Mouse (Mus musculus) neural tube, embryonic 11.5 days (tissue): ENCODE measurements around the gene Slc46a2. TPM values are rescaled to one million over a fixed set of nuclear protein-coding genes. Genes with fewer than 3 reads are reported as not detected.

Source experiments
- ATAC-seq: fragments of 200-750 bp; cut with Nextera tagmentation; 2 replicates; pipeline ENCODE4 v1.8.0; 2017; ENCODE audit warnings: moderate number of reproducible peaks, mild to moderate bottlenecking, moderate TSS enrichment, moderate library complexity; ENCODE audit not compliant: insufficient read depth, low FRiP score, low TSS enrichment
- DNase-seq: peaks from one replicate; pipeline ENCODE4 v3.0.0-alpha.2; 2015; ENCODE audit warnings: low spot score
- H3K27ac ChIP-seq: fragments of 300-500 bp; sonication (generic); 2 replicates; pipeline ENCODE4 v1.5.1; 2014; ENCODE audit warnings: low read depth, mild to moderate bottlenecking, low read length
- H3K27me3 ChIP-seq: fragments of 300-500 bp; sonication (generic); 2 replicates; pipeline ENCODE4 v1.6.1; 2014; ENCODE audit warnings: mild to moderate bottlenecking, low read length, mixed read lengths; ENCODE audit not compliant: control insufficient read depth, insufficient read depth
- H3K36me3 ChIP-seq: fragments of 300-500 bp; sonication (generic); 2 replicates; pipeline ENCODE4 v1.6.1; 2014; ENCODE audit warnings: mild to moderate bottlenecking, low read length, moderate library complexity, mixed read lengths; ENCODE audit not compliant: control insufficient read depth, insufficient read depth
- H3K4me1 ChIP-seq: fragments of 300-500 bp; sonication (generic); 2 replicates; pipeline ENCODE4 v1.6.1; 2014; ENCODE audit warnings: low read length, mixed read lengths; ENCODE audit not compliant: control insufficient read depth, insufficient read depth
- H3K4me2 ChIP-seq: fragments of 300-500 bp; sonication (generic); 2 replicates; pipeline ENCODE4 v1.6.1; 2014; ENCODE audit warnings: low read depth, mild to moderate bottlenecking, moderate library complexity
- H3K4me3 ChIP-seq: fragments of 300-500 bp; sonication (generic); 2 replicates; pipeline ENCODE4 v1.5.1; 2014; ENCODE audit warnings: low read depth, low read length
- H3K9ac ChIP-seq: fragments of 300-500 bp; sonication (generic); 2 replicates; pipeline ENCODE4 v1.6.1; 2014; ENCODE audit warnings: mild to moderate bottlenecking, low read length
- H3K9me3 ChIP-seq: fragments of 300-500 bp; sonication (generic); 2 replicates; pipeline ENCODE4 v1.6.1; 2016; ENCODE audit warnings: low read length; ENCODE audit not compliant: control insufficient read depth
- WGBS: fragments of 180-500 bp; shearing (Covaris S2); extraction: QIAGEN DNeasy Blood & Tissue Kit; methylation state at CpG from one replicate; pipeline ENCODE4 v1.1.7; 2014; 5-methylcytosine and 5-hydroxymethylcytosine counted together
- polyA plus RNA-seq: library from polyadenylated mRNA; unstranded; fragments of >200 nt; fragmentation: Nextera tagmentation; extraction: Ambion mirVana; gene quantifications from 2 replicates; pipeline ENCODE4 v1.2.1, GENCODE M21; 2014

Gene Slc46a2
- polyA plus RNA-seq, 1 experiment from 2014 or later = not detected

GRCm38 (mm10) chr4:59884136-59884696 lies 30.6 kb downstream of the Slc46a2 start:
- 89% methylated on average over 6 of the region's 6 CpGs for WGBS
- Histone ChIP-seq H3K4me2 (no peak overlapping the region), H3K27me3 (no peaks in the 10 kb centered on the region), H3K9me3 (no peaks in the 10 kb centered on the region), H3K27ac (no peak overlapping the region), H3K9ac (no peak overlapping the region), H3K4me3 (no peak overlapping the region), H3K4me1 (no peaks in the 10 kb centered on the region), H3K36me3 (0 out of 2 replicates have a peak, but pooled peaks cover 2% of the 10 kb centered on the region)
- no peak for DNase-seq
- ATAC-seq = no peak

DNA sequence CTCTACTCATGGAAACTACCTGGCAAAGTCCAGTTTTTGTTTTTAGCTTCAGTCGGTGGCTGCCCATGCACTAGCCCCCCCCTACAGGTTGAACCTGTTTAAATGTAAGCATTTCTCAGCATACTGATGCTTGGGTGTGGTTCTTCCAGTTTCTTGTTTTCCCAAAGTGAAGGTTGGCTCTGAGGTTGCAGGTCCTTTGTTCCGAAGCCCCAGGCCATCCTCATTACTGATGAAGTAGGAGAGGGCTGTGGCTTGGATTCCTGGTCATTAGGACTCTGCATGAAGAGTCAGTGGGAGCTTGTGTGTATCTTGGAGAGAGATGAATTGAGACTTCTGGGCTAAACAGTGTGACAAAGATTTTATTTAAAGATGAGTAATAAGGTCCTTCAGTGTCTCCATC lies 33.6 kb downstream of the Slc46a2 start:
- H3K9me3 ChIP-seq = no peaks in the 10 kb centered on the region
- H3K9ac ChIP-seq = no peak overlapping the region
- H3K27ac ChIP-seq = no peak overlapping the region
- H3K36me3 ChIP-seq = 0 out of 2 replicates have a peak, but pooled peaks cover 2% of the 10 kb centered on the region
- no peaks in the 10 kb centered on the region for H3K27me3 ChIP-seq
- DNase-seq (no peak), ATAC-seq (no peak)
- H3K4me3 ChIP-seq = no peak overlapping the region
- H3K4me2 ChIP-seq = no peak overlapping the region
- 99% methylated on average over 2 of the region's 2 CpGs for WGBS
- H3K4me1 ChIP-seq = no peaks in the 10 kb centered on the region

DNA sequence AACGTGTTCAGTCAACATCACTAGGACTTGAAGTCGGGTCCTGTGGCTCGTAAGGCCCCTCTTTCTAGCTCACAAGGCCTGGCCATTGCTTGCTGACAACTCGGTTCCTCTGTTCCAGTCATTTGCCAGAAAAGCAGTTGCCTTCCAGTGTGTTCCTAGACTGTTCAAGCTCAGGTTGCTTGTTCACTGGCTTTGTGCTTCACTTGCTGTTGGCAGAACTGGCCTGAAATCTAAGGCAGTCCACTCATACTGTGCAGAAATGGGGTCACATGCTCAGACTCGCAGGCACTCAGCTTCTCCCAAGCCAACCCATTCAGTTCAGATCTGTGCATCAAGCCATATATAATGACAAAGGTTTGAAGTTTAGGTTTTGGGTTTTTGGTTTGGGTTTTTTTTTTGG lies 34.1 kb downstream of the Slc46a2 start:
- Histone ChIP-seq H3K9me3 (no peaks in the 10 kb centered on the region), H3K4me2 (no peak overlapping the region), H3K27me3 (no peaks in the 10 kb centered on the region), H3K27ac (no peak overlapping the region), H3K9ac (no peak overlapping the region), H3K36me3 (0 out of 2 replicates have a peak, but pooled peaks cover 2% of the 10 kb centered on the region), H3K4me1 (no peaks in the 10 kb centered on the region), H3K4me3 (no peak overlapping the region)
- WGBS = 92% methylated on average over 5 of the region's 5 CpGs
- DNase-seq (no peak), ATAC-seq (no peak)

- no peak for DNase-seq
- no peak for ATAC-seq
- 0 out of 2 replicates have a peak, but pooled peaks cover 2% of the 10 kb centered on the region for H3K36me3 ChIP-seq
- WGBS = 92% methylated on average over 3 of the region's 3 CpGs
- H3K9ac ChIP-seq = no peak overlapping the region
- no peak overlapping the region for H3K4me2 ChIP-seq
- H3K27me3 ChIP-seq = no peaks in the 10 kb centered on the region
- H3K4me1 ChIP-seq = no peaks in the 10 kb centered on the region
- H3K4me3 ChIP-seq = no peak overlapping the region
- no peaks in the 10 kb centered on the region for H3K9me3 ChIP-seq
- H3K27ac ChIP-seq = no peak overlapping the region
Measured at GRCm38 (mm10) chr4:59879444-59879843, 35.4 kb downstream of the Slc46a2 start.

- WGBS = 92% methylated on average over 8 of the region's 8 CpGs
- H3K4me2 ChIP-seq = no peak overlapping the region
- no peaks in the 10 kb centered on the region for H3K9me3 ChIP-seq
- no peak overlapping the region for H3K27ac ChIP-seq
- H3K27me3 ChIP-seq = no peaks in the 10 kb centered on the region
- H3K36me3 ChIP-seq = 0 out of 2 replicates have a peak, but pooled peaks cover 2% of the 10 kb centered on the region
- DNase-seq (no peak), ATAC-seq (no peak)
- no peaks in the 10 kb centered on the region for H3K4me1 ChIP-seq
- no peak overlapping the region for H3K4me3 ChIP-seq
- H3K9ac ChIP-seq = no peak overlapping the region
Measured at GRCm38 (mm10) chr4:59878595-59878994, 36.3 kb downstream of the Slc46a2 start.

DNA sequence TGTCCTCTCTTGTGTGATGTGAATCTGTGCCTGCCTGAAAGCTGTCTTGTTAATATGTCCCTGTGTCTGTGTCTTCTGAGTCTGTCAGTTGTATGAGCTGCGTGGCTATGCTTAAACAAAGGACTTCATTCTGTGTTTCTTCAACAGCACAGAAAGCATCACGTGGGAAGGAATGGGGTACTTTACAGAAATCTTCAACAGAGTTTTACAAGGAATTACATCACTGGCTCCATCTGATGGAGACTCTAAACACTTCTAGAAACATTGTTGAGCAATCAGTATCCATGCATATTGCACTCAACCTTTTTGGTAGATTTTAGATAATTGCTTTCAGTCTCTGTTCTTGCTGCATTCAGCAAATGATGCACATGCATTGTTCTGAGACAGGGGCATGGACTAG lies 37.8 kb downstream of the Slc46a2 start:
- H3K4me2 ChIP-seq = no peak overlapping the region
- no peaks in the 10 kb centered on the region for H3K4me1 ChIP-seq
- no peaks in the 10 kb centered on the region for H3K27me3 ChIP-seq
- no peak overlapping the region for H3K9ac ChIP-seq
- no peak overlapping the region for H3K4me3 ChIP-seq
- DNase-seq (no peak), ATAC-seq (no peak)
- no peak overlapping the region for H3K27ac ChIP-seq
- WGBS = 72% methylated on average over 2 of the region's 2 CpGs
- H3K36me3 ChIP-seq = no peaks in the 10 kb centered on the region
- H3K9me3 ChIP-seq = no peaks in the 10 kb centered on the region

GRCm38 (mm10) chr4:59876570-59876969 lies 38.3 kb downstream of the Slc46a2 start:
- ATAC-seq = no peak
- Histone ChIP-seq H3K27me3 (no peaks in the 10 kb centered on the region), H3K9ac (no peak overlapping the region)

DNA sequence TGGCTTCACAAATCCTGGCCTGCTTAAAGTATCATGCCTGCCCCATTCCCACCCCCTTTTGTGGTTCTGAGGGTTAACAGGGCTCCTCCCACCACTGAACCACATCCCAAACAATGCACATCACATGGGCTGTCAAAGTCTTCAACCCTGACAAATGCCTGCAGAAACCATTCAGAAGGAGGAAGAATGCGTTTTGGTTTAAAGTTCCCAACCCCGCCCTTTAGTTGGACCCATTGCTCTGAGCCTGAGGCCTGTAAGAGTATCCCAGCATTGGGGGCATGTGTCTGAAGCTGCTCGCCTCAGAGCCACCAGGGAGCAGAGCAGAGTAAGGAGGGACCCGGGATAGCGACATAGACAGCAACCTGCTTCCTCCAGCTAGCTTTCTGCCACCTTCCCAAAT lies 41.0 kb downstream of the Slc46a2 start:
- Histone ChIP-seq H3K36me3 (no peaks in the 10 kb centered on the region), H3K9me3 (no peaks in the 10 kb centered on the region), H3K4me2 (no peak overlapping the region), H3K27me3 (no peaks in the 10 kb centered on the region), H3K9ac (no peak overlapping the region), H3K4me3 (no peak overlapping the region), H3K27ac (no peak overlapping the region), H3K4me1 (no peaks in the 10 kb centered on the region)
- ATAC-seq (peak; percentile 41; the same call in 1 of the 2 replicates), DNase-seq (no peak)
- WGBS = 53% methylated on average over 5 of the region's 5 CpGs

More at GRCm38 (mm10) chr4:59876570-59876969, 38.3 kb downstream of the Slc46a2 start:
- H3K27ac ChIP-seq = no peak overlapping the region
- WGBS = 90% methylated on average over 6 of the region's 6 CpGs
- H3K9me3 ChIP-seq = no peaks in the 10 kb centered on the region
- no peaks in the 10 kb centered on the region for H3K4me1 ChIP-seq
- no peak for DNase-seq
- no peak overlapping the region for H3K4me2 ChIP-seq
- H3K36me3 ChIP-seq = no peaks in the 10 kb centered on the region
- H3K4me3 ChIP-seq = no peak overlapping the region

DNA sequence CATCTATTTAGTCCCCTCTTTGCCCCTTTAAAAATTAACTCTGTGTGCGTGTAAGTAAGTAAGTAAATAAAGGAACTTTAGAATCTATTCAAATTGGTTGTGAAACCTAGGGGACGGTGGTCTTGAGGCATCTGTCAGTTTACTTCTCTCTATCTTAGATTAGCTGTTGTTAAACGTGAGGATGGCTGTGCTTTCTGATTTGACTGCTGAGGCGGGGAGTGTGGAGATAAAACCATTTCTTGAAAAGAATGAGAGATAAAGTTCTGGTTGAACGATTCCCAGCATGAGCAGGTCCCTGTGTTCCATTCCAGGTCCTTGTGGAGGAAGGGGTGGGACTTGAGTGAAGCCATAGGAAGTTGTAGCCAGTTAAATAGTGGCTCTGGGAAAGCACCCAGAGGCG lies 41.6 kb downstream of the Slc46a2 start:
- H3K36me3 ChIP-seq = no peaks in the 10 kb centered on the region
- no peak overlapping the region for H3K27ac ChIP-seq
- 52% methylated on average over 6 of the region's 6 CpGs for WGBS
- no peaks in the 10 kb centered on the region for H3K27me3 ChIP-seq
- H3K4me1 ChIP-seq = no peaks in the 10 kb centered on the region
- no peak for DNase-seq
- no peak for ATAC-seq
- H3K9me3 ChIP-seq = no peaks in the 10 kb centered on the region
- H3K9ac ChIP-seq = no peak overlapping the region
- H3K4me3 ChIP-seq = no peak overlapping the region
- no peak overlapping the region for H3K4me2 ChIP-seq
